Mouse (Mus musculus) retina, adult 2 months (tissue): ENCODE measurements at regions not wholly inside any gene's neighbourhood (a gene's known extent, or its start where the extent isn't known, plus 50 kb on each side); places are given as distances from the start of the nearest gene placed in this dataset.
"Not testable (repeated sequence)": the region's sequence is repeated elsewhere in the genome, so short reads cannot be mapped to it uniquely, and the experiment has no call there.

Source experiments
- DNase-seq: peaks from one replicate; pipeline ENCODE4 v3.0.0-alpha.2; 2012; ENCODE audit warnings: low read depth, low spot score

- no peak for DNase-seq
Measured at GRCm38 (mm10) chr13:72505954-72506353, 122.7 kb upstream of the Irx2 start.

GRCm38 (mm10) chr13:72538633-72539032, 90.0 kb upstream of the Irx2 start:
- DNase-seq, result no peak

GRCm38 (mm10) chr13:72541706-72542105, 86.9 kb upstream of the Irx2 start:
- no peak for DNase-seq

- DNase-seq, result no peak
Measured at GRCm38 (mm10) chr13:72557951-72558350, 70.7 kb upstream of the Irx2 start.

GRCm38 (mm10) chr13:72571871-72572270, 56.7 kb upstream of the Irx2 start:
- no peak for DNase-seq

GRCm38 (mm10) chr13:72572846-72573245, 55.8 kb upstream of the Irx2 start:
- no peak for DNase-seq

- not testable (repeated sequence) for DNase-seq
Measured at GRCm38 (mm10) chr13:72574126-72574525, 54.5 kb upstream of the Irx2 start.

GRCm38 (mm10) chr13:72576485-72576884, 52.1 kb upstream of the Irx2 start:
- no peak for DNase-seq

GRCm38 (mm10) chr13:72578416-72578815, 50.2 kb upstream of the Irx2 start:
- no peak for DNase-seq
